Mouse (Mus musculus) small intestine, adult 10 weeks (tissue): ENCODE measurements around the gene Ogfrl1. TPM values are rescaled to one million over a fixed set of nuclear protein-coding genes. Genes with fewer than 3 reads are reported as not detected.

ENCODE experiments used
- polyA plus RNA-seq: library from polyadenylated mRNA; stranded (reverse); fragments of 350-450 nt; fragmentation: Illumina TruSeq; extraction: RNeasy Lipid Tissue Mini Kit (QIAGEN cat#74804); gene quantifications from one replicate; pipeline ENCODE4 v1.2.3, GENCODE M21; 2014; ENCODE audit warnings: low replicate concordance

The Ogfrl1 gene
- 11.4 TPM for polyA plus RNA-seq

DNA sequence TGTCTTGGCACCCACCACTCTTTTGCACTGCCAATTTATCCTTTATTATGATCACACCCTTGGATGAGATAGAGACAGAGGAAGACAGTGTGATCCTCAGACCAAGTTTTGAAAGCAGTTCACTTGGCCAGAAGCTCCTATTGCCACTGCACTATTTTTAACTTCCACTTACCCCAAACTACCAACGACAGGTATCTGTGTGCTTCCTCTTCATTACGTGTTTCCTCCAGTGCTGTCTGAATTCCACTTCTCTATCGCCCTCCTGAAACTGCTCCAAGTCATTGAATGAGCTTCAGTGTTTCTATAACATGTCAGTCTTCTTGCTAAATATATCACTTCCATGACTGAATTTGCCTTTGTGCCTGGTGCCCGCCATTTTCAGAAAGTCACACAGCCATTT is at the start of gene Ogfrl1:
Gene Ogfrl1 (minus strand): TSS at position 150 of the 400 bp plus-strand sequence.

